Mouse (Mus musculus) stomach, postnatal 0 days (tissue): ENCODE results near the gene Ddn.

Source experiments
- CTCF ChIP-seq: IDR thresholded peaks from 2 replicates; pipeline ENCODE4 v1.5.1; 2016; ENCODE audit warnings: antibody characterized with exemption, low read depth, mild to moderate bottlenecking, moderate library complexity
- EP300 ChIP-seq: optimal IDR thresholded peaks from 2 replicates; pipeline ENCODE3; 2016; ENCODE audit warnings: antibody characterized with exemption

GRCm38 (mm10) chr15:98839671-98840585 is 30.6 kb upstream of the Ddn start:
- TF ChIP-seq CTCF: no peak
- TF ChIP-seq EP300: no peak
